Mouse (Mus musculus): Measurements from ENCODE around the gene Nfyb. TPM values are rescaled to one million over a fixed set of nuclear protein-coding genes. Genes with fewer than 3 reads are reported as not detected.
A peak's percentile ranks its signal among the peaks of the same experiment; 100 is the strongest.

Nfyb gene
- 60.7 and 68.2 TPM in 2 replicates for polyA plus RNA-seq (2014; fragmentation: Nextera tagmentation; extraction: Ambion mirVana)

DNA sequence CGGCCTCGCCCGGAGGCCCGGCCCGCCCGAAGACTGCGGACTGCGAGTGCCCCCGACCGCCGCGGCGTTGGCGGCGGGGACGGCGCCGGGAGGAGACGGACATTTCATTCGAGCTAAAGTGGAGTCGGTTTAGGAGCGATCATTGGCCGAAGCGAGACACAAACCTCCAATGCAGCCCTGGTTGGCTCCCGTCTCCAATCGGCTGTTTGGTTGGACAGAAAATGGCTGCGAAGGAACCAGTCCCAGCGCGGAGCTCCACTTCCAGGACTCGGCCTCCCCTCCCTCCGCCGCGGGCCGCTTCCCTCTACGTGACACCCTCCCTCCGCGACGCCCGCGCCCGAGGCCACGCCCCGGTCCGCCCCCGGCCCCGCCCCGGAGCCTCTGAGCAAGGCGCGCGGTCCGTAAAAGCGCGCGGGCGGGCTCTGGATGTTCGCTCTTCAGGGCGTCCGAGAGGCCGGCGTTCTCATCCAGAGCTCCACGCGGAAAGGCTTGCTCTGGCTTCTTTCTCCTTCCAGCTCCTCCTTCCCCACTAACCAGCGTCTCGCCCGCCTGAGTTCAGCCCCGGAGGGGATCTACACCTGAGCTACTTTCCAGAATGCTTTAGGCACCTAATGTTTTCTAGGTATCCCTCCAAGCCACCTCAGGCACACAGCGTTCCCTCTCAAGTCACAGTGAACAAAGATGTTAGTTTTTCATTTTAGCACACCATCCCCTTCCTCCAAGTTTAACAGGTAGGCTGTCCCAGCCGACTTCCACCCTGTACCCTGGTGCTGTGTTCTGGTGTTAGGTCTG lies at the start of gene Nfyb:
TSS of gene Nfyb (minus strand) at position 305 of the 792 bp plus-strand sequence.
- Histone ChIP-seq H3K4me1 (replicated peaks; ENCODE audit: control insufficient read depth, insufficient read depth, low read length) (peaks cover 7% of the 10 kb centered on the region), H3K4me3 (ENCODE audit: low read depth, low read length) (peak within 1 kb of the TSS; percentile 84), H3K9ac (ENCODE audit: low read depth, low read length) (peak within 1 kb of the TSS; percentile 99), H3K27me3 (ENCODE audit: control insufficient read depth, insufficient read depth, low read length) (no peaks in the 10 kb centered on the region), H3K27ac (ENCODE audit: low read depth, low read length) (peak within 1 kb of the TSS; percentile 100), H3K4me2 (replicated peaks; ENCODE audit: low read depth, low read length) (peak within 1 kb of the TSS; percentile 48), H3K9me3 (ENCODE audit: control insufficient read depth, low read length) (no peaks in the 10 kb centered on the region), H3K36me3 (ENCODE audit: control insufficient read depth, insufficient read depth, low read length) (peaks cover 6% of the 10 kb centered on the region)
- WGBS: under 1% methylated on average over 64 of the region's 68 CpGs
- DNase-seq (ENCODE audit: low spot score) (peak; percentile 97), ATAC-seq (ENCODE audit: low FRiP score) (peak; percentile 97)

DNA sequence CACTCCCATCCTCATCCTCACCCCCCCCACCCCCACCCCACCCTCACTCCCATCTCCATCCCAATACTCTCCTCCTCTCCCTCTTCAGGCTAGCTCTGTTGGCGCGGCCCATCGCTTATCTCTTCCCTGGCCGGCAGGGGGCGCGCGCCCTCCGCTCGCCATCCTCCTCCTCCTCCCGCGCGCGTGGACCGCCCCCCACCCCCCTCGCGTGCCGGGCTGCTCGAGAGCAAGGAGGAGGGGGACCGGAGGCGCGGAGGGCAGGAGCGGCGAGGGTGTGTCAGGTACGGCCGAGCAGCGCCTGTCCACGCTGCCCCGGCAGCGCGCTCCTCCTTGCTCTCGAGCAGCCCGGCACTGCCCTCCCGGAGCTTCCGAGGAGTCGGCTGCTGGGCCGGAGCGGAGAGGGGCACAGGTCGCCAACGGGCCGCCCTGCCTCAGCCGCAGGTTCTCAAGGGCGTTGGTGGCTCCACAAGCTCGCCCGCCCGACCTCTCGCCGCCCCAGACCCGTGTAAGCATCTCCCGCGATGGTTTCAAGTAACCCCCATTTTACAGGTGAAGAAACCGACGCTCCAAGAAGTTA lies 48.0 kb upstream of the Nfyb start:
- Histone ChIP-seq H3K27ac (ENCODE audit: low read depth, low read length) (no peak overlapping the region), H3K9ac (ENCODE audit: low read depth, low read length) (peak overlapping the region; percentile 7; the same call in 1 of the 2 replicates), H3K4me3 (ENCODE audit: low read depth, low read length) (peak overlapping the region; percentile 58), H3K9me3 (ENCODE audit: control insufficient read depth, low read length) (no peaks in the 10 kb centered on the region), H3K27me3 (ENCODE audit: control insufficient read depth, insufficient read depth, low read length) (no peaks in the 10 kb centered on the region), H3K36me3 (ENCODE audit: control insufficient read depth, insufficient read depth, low read length) (no peaks in the 10 kb centered on the region), H3K4me2 (replicated peaks; ENCODE audit: low read depth, low read length) (peak overlapping the region; percentile 82), H3K4me1 (replicated peaks; ENCODE audit: control insufficient read depth, insufficient read depth, low read length) (no peaks in the 10 kb centered on the region)
- ATAC-seq (ENCODE audit: low FRiP score) (peak; percentile 82), DNase-seq (ENCODE audit: low spot score) (peak; percentile 91)
- 6% methylated on average over 27 of the region's 52 CpGs for WGBS

DNA sequence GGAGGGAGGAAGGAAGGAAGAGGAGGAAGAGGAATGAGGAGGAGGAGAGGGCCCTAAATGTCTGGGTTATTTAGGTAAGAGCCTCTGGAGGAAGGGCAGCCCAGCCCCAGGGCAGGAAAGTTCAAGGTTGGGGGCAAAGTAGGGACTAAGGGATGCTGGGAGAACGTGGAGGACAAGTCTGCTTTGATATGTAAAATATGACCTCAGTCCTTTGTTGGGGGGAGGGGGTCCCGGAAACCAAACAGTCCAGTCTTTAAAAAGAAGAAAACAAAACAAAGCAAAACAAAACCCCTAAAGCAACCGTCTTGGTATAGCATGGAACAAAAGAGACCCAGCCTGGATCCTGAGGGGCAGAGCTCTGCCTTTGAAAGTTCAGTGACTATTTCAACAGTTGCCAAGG lies 45.4 kb upstream of the Nfyb start:
- H3K4me3 ChIP-seq (ENCODE audit: low read depth, low read length): no peak overlapping the region
- H3K4me1 ChIP-seq (replicated peaks; ENCODE audit: control insufficient read depth, insufficient read depth, low read length): no peaks in the 10 kb centered on the region
- no peak overlapping the region for H3K27ac ChIP-seq (ENCODE audit: low read depth, low read length)
- no peak for DNase-seq (ENCODE audit: low spot score)
- H3K9me3 ChIP-seq (ENCODE audit: control insufficient read depth, low read length): no peaks in the 10 kb centered on the region
- H3K36me3 ChIP-seq (ENCODE audit: control insufficient read depth, insufficient read depth, low read length): no peaks in the 10 kb centered on the region
- H3K27me3 ChIP-seq (ENCODE audit: control insufficient read depth, insufficient read depth, low read length): no peaks in the 10 kb centered on the region
- no peak for ATAC-seq (ENCODE audit: low FRiP score)
- H3K9ac ChIP-seq (ENCODE audit: low read depth, low read length): no peak overlapping the region
- no peak overlapping the region for H3K4me2 ChIP-seq (replicated peaks; ENCODE audit: low read depth, low read length)
- 8% methylated on average over 3 of the region's 3 CpGs for WGBS

DNA sequence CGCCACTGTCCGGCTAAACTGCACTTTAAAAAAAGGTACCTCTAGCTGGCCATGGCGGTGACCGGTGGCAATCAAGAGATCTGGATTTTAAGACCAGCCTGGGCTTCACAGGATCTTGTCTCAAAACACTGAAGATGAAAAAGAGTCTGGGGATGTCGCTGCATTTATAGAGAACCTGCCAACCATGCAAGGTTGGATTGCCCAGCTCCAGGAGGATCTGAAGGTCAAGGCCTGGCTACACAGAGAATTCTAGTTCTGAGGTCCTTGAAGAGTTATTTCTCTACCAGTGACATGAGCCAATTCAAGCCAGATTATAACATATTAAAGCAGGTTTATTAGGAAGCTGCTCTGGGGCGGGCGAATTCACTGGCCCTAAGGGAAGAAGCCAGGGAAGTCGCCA lies 44.9 kb upstream of the Nfyb start:
- no peak overlapping the region for H3K9ac ChIP-seq (ENCODE audit: low read depth, low read length)
- no peaks in the 10 kb centered on the region for H3K27me3 ChIP-seq (ENCODE audit: control insufficient read depth, insufficient read depth, low read length)
- no peak overlapping the region for H3K4me2 ChIP-seq (replicated peaks; ENCODE audit: low read depth, low read length)
- H3K9me3 ChIP-seq (ENCODE audit: control insufficient read depth, low read length): no peaks in the 10 kb centered on the region
- ATAC-seq (ENCODE audit: low FRiP score) (no peak), DNase-seq (ENCODE audit: low spot score) (no peak)
- WGBS: 81% methylated on average over 8 of the region's 8 CpGs
- H3K4me3 ChIP-seq (ENCODE audit: low read depth, low read length): no peak overlapping the region
- H3K27ac ChIP-seq (ENCODE audit: low read depth, low read length): no peak overlapping the region
- H3K4me1 ChIP-seq (replicated peaks; ENCODE audit: control insufficient read depth, insufficient read depth, low read length): no peaks in the 10 kb centered on the region
- no peaks in the 10 kb centered on the region for H3K36me3 ChIP-seq (ENCODE audit: control insufficient read depth, insufficient read depth, low read length)

DNA sequence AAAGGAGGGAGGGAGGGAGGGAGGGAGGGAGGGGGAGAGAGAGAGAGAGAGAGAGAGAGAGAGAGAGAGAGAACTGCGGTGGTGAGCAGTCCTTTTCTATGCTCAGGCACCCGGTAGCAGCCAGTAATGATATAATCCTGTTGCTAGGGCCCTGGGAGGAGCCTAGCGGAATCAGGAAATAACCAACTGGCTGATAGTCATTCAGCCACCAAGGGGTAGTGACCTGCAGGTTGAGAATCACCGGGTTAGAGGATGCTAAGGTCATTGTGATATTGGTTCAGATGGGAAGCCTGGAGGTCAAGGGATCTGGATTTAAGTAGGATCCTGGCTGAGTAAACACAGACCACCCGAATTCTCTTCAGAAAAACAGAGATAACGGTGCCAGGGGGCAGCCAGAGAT lies 44.2 kb upstream of the Nfyb start:
- Histone ChIP-seq H3K27ac (ENCODE audit: low read depth, low read length) (no peak overlapping the region), H3K4me2 (replicated peaks; ENCODE audit: low read depth, low read length) (no peak overlapping the region), H3K9me3 (ENCODE audit: control insufficient read depth, low read length) (no peaks in the 10 kb centered on the region), H3K27me3 (ENCODE audit: control insufficient read depth, insufficient read depth, low read length) (no peaks in the 10 kb centered on the region), H3K4me1 (replicated peaks; ENCODE audit: control insufficient read depth, insufficient read depth, low read length) (no peaks in the 10 kb centered on the region), H3K36me3 (ENCODE audit: control insufficient read depth, insufficient read depth, low read length) (no peaks in the 10 kb centered on the region), H3K9ac (ENCODE audit: low read depth, low read length) (no peak overlapping the region), H3K4me3 (ENCODE audit: low read depth, low read length) (no peak overlapping the region)
- ATAC-seq (ENCODE audit: low FRiP score): no peak
- no peak for DNase-seq (ENCODE audit: low spot score)
- 56% methylated on average over 6 of the region's 6 CpGs for WGBS

DNA sequence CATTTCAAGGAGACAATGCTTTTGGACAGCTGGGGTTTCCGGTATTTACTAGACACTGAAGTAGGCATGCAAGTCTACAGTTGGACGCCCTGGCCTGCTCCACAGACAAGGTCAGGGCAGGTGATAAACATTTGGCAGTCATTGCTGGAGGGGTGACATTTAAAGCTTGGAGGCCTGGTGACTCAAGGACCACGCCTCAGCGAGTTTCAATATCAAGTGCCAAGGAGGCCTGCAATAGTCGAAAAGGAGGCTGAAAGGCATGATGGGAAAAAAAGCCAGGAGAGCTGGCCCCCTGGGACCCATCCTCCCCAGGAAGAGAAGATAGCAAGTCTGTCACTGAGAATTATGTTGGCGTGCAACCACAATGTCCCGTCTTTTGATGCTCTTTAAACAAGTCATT lies 43.3 kb upstream of the Nfyb start:
- Histone ChIP-seq H3K27me3 (ENCODE audit: control insufficient read depth, insufficient read depth, low read length) (no peaks in the 10 kb centered on the region), H3K4me1 (replicated peaks; ENCODE audit: control insufficient read depth, insufficient read depth, low read length) (no peaks in the 10 kb centered on the region), H3K9me3 (ENCODE audit: control insufficient read depth, low read length) (no peaks in the 10 kb centered on the region), H3K36me3 (ENCODE audit: control insufficient read depth, insufficient read depth, low read length) (no peaks in the 10 kb centered on the region), H3K9ac (ENCODE audit: low read depth, low read length) (no peak overlapping the region), H3K4me2 (replicated peaks; ENCODE audit: low read depth, low read length) (no peak overlapping the region), H3K27ac (ENCODE audit: low read depth, low read length) (no peak overlapping the region), H3K4me3 (ENCODE audit: low read depth, low read length) (no peak overlapping the region)
- ATAC-seq (ENCODE audit: low FRiP score) (no peak), DNase-seq (ENCODE audit: low spot score) (no peak)
- WGBS: 80% methylated on average over 7 of the region's 7 CpGs

DNA sequence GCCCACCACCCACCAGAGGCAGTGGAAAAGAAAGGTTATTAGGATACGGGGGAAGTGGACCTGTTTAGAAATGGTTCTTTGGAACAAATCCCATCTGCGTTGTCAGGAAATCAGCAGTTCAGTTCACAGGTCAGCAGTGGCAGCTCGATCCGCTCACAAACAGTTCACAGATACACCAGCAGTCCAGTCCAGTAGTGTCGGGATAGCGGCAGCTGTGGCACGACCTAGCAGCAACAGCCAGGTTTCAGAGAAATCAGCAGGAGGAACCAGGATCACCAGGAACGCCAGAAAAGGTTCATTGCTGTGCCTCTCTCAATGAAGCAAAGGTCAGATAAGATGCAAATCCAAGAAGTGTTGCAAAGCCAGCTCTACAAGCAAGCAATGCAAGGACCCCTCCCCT lies 42.5 kb upstream of the Nfyb start:
- no peak overlapping the region for H3K9ac ChIP-seq (ENCODE audit: low read depth, low read length)
- DNase-seq (ENCODE audit: low spot score): no peak
- no peaks in the 10 kb centered on the region for H3K4me1 ChIP-seq (replicated peaks; ENCODE audit: control insufficient read depth, insufficient read depth, low read length)
- 84% methylated on average over 8 of the region's 8 CpGs for WGBS
- no peaks in the 10 kb centered on the region for H3K36me3 ChIP-seq (ENCODE audit: control insufficient read depth, insufficient read depth, low read length)
- no peak for ATAC-seq (ENCODE audit: low FRiP score)
- no peak overlapping the region for H3K4me3 ChIP-seq (ENCODE audit: low read depth, low read length)
- no peak overlapping the region for H3K27ac ChIP-seq (ENCODE audit: low read depth, low read length)
- no peak overlapping the region for H3K4me2 ChIP-seq (replicated peaks; ENCODE audit: low read depth, low read length)
- no peaks in the 10 kb centered on the region for H3K27me3 ChIP-seq (ENCODE audit: control insufficient read depth, insufficient read depth, low read length)
- H3K9me3 ChIP-seq (ENCODE audit: control insufficient read depth, low read length): no peaks in the 10 kb centered on the region

DNA sequence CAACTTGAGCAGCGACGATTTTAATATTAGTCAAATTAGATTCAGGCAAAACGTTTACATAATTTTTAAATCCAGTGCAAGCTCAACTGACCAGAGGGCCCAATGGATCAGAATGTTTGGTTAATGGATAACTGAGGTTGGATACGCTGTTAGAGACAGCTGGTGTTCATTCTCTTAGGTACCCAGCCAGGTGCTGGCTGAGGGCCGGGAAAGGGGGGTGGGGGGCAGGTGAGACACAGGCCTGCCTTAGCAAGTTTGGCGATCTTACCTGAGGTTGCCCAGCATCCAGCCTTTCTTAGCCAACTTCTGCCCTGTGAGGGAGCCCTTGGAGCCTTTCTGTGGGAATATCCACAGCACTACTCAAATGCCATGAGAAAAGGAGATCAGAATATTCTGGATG lies 41.2 kb upstream of the Nfyb start:
- Histone ChIP-seq H3K4me3 (ENCODE audit: low read depth, low read length) (no peak overlapping the region), H3K36me3 (ENCODE audit: control insufficient read depth, insufficient read depth, low read length) (no peaks in the 10 kb centered on the region), H3K9ac (ENCODE audit: low read depth, low read length) (no peak overlapping the region), H3K27ac (ENCODE audit: low read depth, low read length) (no peak overlapping the region), H3K4me2 (replicated peaks; ENCODE audit: low read depth, low read length) (no peak overlapping the region), H3K9me3 (ENCODE audit: control insufficient read depth, low read length) (no peaks in the 10 kb centered on the region), H3K27me3 (ENCODE audit: control insufficient read depth, insufficient read depth, low read length) (no peaks in the 10 kb centered on the region), H3K4me1 (replicated peaks; ENCODE audit: control insufficient read depth, insufficient read depth, low read length) (no peaks in the 10 kb centered on the region)
- DNase-seq (ENCODE audit: low spot score) (no peak), ATAC-seq (ENCODE audit: low FRiP score) (no peak)
- 86% methylated on average over 6 of the region's 6 CpGs for WGBS

DNA sequence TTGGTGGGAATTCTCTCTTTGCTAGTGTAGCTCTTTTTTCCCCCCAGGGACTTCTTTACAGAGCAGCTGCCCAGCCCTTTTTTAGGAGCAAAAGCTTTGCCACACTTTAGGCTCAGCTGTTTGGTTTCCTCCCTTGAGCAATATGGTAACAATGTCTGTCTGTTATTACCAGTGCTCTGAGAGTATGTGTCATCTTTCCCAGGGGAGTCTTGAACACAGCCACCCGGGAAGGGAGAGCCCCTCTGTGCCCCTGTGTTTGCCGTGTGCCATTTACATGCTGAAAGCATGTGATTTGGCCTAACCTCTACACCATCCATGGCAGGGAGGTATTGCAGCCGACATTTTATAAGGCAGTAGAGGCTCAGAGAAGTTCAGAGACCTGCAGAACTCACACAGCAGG lies 40.5 kb upstream of the Nfyb start:
- ATAC-seq (ENCODE audit: low FRiP score) (no peak), DNase-seq (ENCODE audit: low spot score) (no peak)
- no peaks in the 10 kb centered on the region for H3K36me3 ChIP-seq (ENCODE audit: control insufficient read depth, insufficient read depth, low read length)
- no peak overlapping the region for H3K9ac ChIP-seq (ENCODE audit: low read depth, low read length)
- no peaks in the 10 kb centered on the region for H3K4me1 ChIP-seq (replicated peaks; ENCODE audit: control insufficient read depth, insufficient read depth, low read length)
- no peaks in the 10 kb centered on the region for H3K9me3 ChIP-seq (ENCODE audit: control insufficient read depth, low read length)
- no peak overlapping the region for H3K4me3 ChIP-seq (ENCODE audit: low read depth, low read length)
- no peaks in the 10 kb centered on the region for H3K27me3 ChIP-seq (ENCODE audit: control insufficient read depth, insufficient read depth, low read length)
- H3K27ac ChIP-seq (ENCODE audit: low read depth, low read length): no peak overlapping the region
- 66% methylated on average over 3 of the region's 3 CpGs for WGBS
- no peak overlapping the region for H3K4me2 ChIP-seq (replicated peaks; ENCODE audit: low read depth, low read length)
